Mouse (Mus musculus) ES-Bruce4 (cell line): ENCODE measurements at regions not wholly inside any gene's neighbourhood (a gene's known extent, or its start where the extent isn't known, plus 50 kb on each side); places are given as distances from the start of the nearest gene placed in this dataset.

Experiments
- H3K27ac ChIP-seq: 2 replicates; pipeline ENCODE4 v1.5.1; 2012; ENCODE audit warnings: low read length, inconsistent platforms; ENCODE audit not compliant: insufficient read depth
- H3K27me3 ChIP-seq: 2 replicates; pipeline ENCODE4 v1.6.1; 2012; ENCODE audit warnings: mild to moderate bottlenecking, low read length, inconsistent platforms; ENCODE audit not compliant: control insufficient read depth, poor library complexity, insufficient read depth, severe bottlenecking
- H3K36me3 ChIP-seq: 2 replicates; pipeline ENCODE4 v1.6.1; 2012; ENCODE audit warnings: inconsistent platforms, mild to moderate bottlenecking, low read length, moderate library complexity; ENCODE audit not compliant: control insufficient read depth, poor library complexity, insufficient read depth, severe bottlenecking
- H3K4me1 ChIP-seq: one replicate; pipeline ENCODE4 v1.8.1; 2011; ENCODE audit warnings: low read length; ENCODE audit not compliant: control insufficient read depth, insufficient read depth
- H3K4me3 ChIP-seq: 2 replicates; pipeline ENCODE4 v1.5.1; 2011; ENCODE audit warnings: low read depth, mild to moderate bottlenecking, low read length
- H3K9ac ChIP-seq: 2 replicates; pipeline ENCODE4 v1.6.1; 2012; ENCODE audit warnings: low read depth, mild to moderate bottlenecking, inconsistent platforms; ENCODE audit not compliant: poor library complexity, severe bottlenecking
- H3K9me3 ChIP-seq: replicated peaks from 2 replicates; pipeline ENCODE4 v1.6.1; 2012; ENCODE audit warnings: mild to moderate bottlenecking, low read length, inconsistent platforms; ENCODE audit not compliant: control insufficient read depth, poor library complexity, insufficient read depth, severe bottlenecking
- CTCF ChIP-seq: IDR thresholded peaks from one replicate; pipeline ENCODE4 v1.8.1; 2011; ENCODE audit warnings: low read depth, low read length
- EP300 ChIP-seq: IDR thresholded peaks from 2 replicates; pipeline ENCODE4 v1.6.1; 2011; ENCODE audit warnings: low read depth, low read length; ENCODE audit not compliant: insufficient read depth
- POLR2A ChIP-seq: IDR thresholded peaks from one replicate; pipeline ENCODE4 v1.8.1; 2011; ENCODE audit warnings: low read length; ENCODE audit not compliant: insufficient read depth

DNA sequence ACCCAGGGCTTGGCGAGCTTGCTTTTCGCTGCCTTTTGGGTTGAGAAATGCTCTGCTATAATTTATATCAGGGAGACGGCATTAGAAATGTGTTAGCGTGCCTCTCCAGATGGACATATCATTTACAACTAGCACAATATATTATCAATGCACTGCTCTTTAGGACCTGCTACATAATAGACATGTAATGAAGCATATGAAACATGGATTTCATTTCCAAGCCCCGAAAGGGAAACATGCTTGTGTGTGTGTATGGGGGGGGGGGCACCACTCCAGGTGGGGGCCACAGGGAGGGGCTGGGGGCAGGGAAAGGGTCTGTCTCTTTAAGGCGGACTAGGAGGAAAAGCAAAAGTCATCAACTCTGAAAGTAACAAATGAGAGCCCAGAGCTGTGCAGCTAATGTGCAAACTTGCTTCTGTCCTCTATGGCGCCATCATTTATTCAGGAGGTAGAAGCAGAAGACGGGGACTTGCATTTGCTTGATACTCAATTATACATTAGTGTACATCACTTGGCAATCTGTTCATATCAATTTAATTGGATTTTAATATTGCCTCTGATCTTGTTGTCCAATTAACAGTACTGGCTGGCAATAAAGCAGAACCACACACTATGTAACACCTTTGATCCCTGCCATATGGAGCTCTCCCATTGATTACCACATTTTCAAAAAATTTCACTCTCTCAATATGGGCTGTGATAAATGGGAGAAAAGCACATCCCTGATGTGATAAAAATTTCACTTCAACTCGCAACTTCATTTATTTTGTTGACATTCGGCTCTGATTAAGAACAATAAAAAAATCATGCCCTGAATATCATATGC lies 293.2 kb downstream of the Bcl11a start:
- Histone ChIP-seq H3K27me3 (no peaks in the 10 kb centered on the region), H3K9ac (no peak overlapping the region), H3K27ac (no peak overlapping the region), H3K4me1 (no peaks in the 10 kb centered on the region), H3K9me3 (no peaks in the 10 kb centered on the region), H3K36me3 (no peaks in the 10 kb centered on the region), H3K4me3 (no peak overlapping the region)
- TF ChIP-seq CTCF (no peak), EP300 (no peak), POLR2A (no peak)

DNA sequence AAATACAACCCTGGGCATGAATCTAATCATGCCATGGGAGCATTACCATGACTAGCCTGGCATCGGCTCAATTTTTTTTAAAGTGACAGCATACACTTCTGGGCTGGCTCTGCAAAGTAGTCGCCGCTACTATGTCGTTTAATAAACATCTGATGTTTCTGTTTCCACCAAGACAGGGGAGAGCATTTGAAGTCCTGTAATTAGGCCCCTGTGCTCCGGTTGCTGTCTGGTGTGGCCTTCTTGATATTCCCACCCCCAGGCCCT lies 293.8 kb downstream of the Bcl11a start:
- Histone ChIP-seq H3K27ac (no peak overlapping the region), H3K27me3 (no peaks in the 10 kb centered on the region), H3K9ac (no peak overlapping the region), H3K4me3 (no peak overlapping the region), H3K9me3 (no peaks in the 10 kb centered on the region), H3K36me3 (no peaks in the 10 kb centered on the region), H3K4me1 (no peaks in the 10 kb centered on the region)
- TF ChIP-seq CTCF: no peak
- no peak for TF ChIP-seq EP300
- no peak for TF ChIP-seq POLR2A

- Histone ChIP-seq H3K9ac (no peak overlapping the region), H3K27ac (no peak overlapping the region), H3K27me3 (no peaks in the 10 kb centered on the region), H3K36me3 (no peaks in the 10 kb centered on the region), H3K9me3 (no peaks in the 10 kb centered on the region), H3K4me1 (no peaks in the 10 kb centered on the region), H3K4me3 (no peak overlapping the region)
- TF ChIP-seq CTCF (no peak), POLR2A (no peak), EP300 (no peak)
Measured at GRCm38 (mm10) chr11:24371963-24372362, 294.1 kb downstream of the Bcl11a start.

DNA sequence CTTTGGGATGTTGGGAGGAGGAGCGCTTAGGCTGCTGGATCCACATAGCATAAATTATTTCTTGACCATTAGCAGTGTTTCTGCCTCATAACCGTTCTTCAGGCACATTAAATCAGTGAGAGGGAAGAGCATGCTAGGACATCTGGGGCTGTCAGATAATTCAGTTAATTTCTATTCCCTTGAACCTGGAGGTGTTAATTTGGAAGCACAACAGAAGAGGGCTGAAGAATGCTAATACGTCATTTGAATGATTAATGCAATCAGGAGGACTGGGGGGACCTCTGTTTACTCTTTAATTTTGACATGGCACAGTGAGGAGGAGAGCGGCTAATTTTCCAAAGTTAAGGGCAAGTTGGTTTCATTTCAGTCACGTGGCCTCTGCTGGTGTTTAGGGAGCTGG lies 294.8 kb downstream of the Bcl11a start:
- Histone ChIP-seq H3K4me3 (no peak overlapping the region), H3K9me3 (no peaks in the 10 kb centered on the region), H3K27me3 (no peaks in the 10 kb centered on the region), H3K4me1 (no peaks in the 10 kb centered on the region), H3K27ac (no peak overlapping the region), H3K36me3 (no peaks in the 10 kb centered on the region), H3K9ac (no peak overlapping the region)
- TF ChIP-seq EP300: no peak
- no peak for TF ChIP-seq POLR2A
- no peak for TF ChIP-seq CTCF

DNA sequence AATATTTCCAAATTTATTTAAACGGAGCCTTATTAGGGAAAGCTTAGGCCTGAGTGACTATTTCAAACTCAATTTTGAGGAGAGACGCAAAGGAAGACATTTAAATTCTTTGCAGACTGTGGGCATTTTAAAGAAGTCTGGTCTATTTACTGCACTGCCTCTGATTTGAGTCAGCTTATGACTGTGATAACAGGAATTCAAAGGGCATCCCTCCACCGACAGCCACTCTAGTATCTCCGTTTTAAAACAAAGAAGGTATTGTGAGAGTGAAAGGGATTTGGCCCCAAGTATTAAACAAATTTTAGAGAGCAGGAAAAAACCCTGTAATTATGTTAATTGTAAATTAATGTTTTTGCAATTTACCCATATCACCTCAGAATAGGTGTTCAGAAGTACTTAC lies 295.4 kb downstream of the Bcl11a start:
- H3K4me1 ChIP-seq: no peaks in the 10 kb centered on the region
- H3K27me3 ChIP-seq: no peaks in the 10 kb centered on the region

GRCm38 (mm10) chr11:24377530-24377929 lies 299.7 kb downstream of the Bcl11a start:
- H3K27ac ChIP-seq: no peak overlapping the region
- TF ChIP-seq POLR2A (no peak), EP300 (no peak), CTCF (no peak)
- no peak overlapping the region for H3K9ac ChIP-seq

More for the DNA sequence above, 295.4 kb downstream of the Bcl11a start:
- H3K36me3 ChIP-seq: no peaks in the 10 kb centered on the region
- H3K9me3 ChIP-seq: no peaks in the 10 kb centered on the region
- no peak for TF ChIP-seq POLR2A
- no peak for TF ChIP-seq CTCF
- no peak for TF ChIP-seq EP300
- no peak overlapping the region for H3K27ac ChIP-seq
- H3K9ac ChIP-seq: no peak overlapping the region
- no peak overlapping the region for H3K4me3 ChIP-seq

More at GRCm38 (mm10) chr11:24377530-24377929, 299.7 kb downstream of the Bcl11a start:
- no peaks in the 10 kb centered on the region for H3K36me3 ChIP-seq
- H3K9me3 ChIP-seq: no peaks in the 10 kb centered on the region
- H3K4me1 ChIP-seq: no peaks in the 10 kb centered on the region
- no peaks in the 10 kb centered on the region for H3K27me3 ChIP-seq
- H3K4me3 ChIP-seq: no peak overlapping the region
